Mouse (Mus musculus) hindbrain, embryonic 13.5 days (tissue): Measurements from ENCODE around the gene Frat2. TPM values are rescaled to one million over a fixed set of nuclear protein-coding genes. Genes with fewer than 3 reads are reported as not detected.
A peak's percentile ranks its signal among the peaks of the same experiment; 100 is the strongest.
"Not testable (repeated sequence)": the region's sequence is repeated elsewhere in the genome, so short reads cannot be mapped to it uniquely, and the experiment has no call there.

Source experiments
- ATAC-seq: fragments of 200-750 bp; cut with Nextera tagmentation; 2 replicates; pipeline ENCODE4 v1.8.0; 2017; ENCODE audit warnings: moderate TSS enrichment; ENCODE audit not compliant: low FRiP score
- H3K27ac ChIP-seq: fragments of 300-500 bp; sonication (generic); 2 replicates; pipeline ENCODE4 v1.5.1; 2015; ENCODE audit warnings: inconsistent platforms, mild to moderate bottlenecking, moderate library complexity
- H3K27me3 ChIP-seq: fragments of 300-500 bp; sonication (generic); 2 replicates; pipeline ENCODE4 v1.6.1; 2015; ENCODE audit warnings: mild to moderate bottlenecking, inconsistent platforms
- H3K36me3 ChIP-seq: fragments of 300-500 bp; sonication (generic); 2 replicates; pipeline ENCODE4 v1.6.1; 2015; ENCODE audit warnings: mild to moderate bottlenecking, inconsistent platforms
- H3K4me1 ChIP-seq: fragments of 300-500 bp; sonication (generic); replicated peaks from 2 replicates; pipeline ENCODE4 v1.6.1; 2015; ENCODE audit warnings: inconsistent platforms
- H3K4me2 ChIP-seq: fragments of 300-500 bp; sonication (generic); 2 replicates; pipeline ENCODE4 v1.6.1; 2015; ENCODE audit warnings: inconsistent platforms, mild to moderate bottlenecking, moderate library complexity
- H3K4me3 ChIP-seq: fragments of 300-500 bp; sonication (generic); 2 replicates; pipeline ENCODE4 v1.5.1; 2015; ENCODE audit warnings: mild to moderate bottlenecking, inconsistent platforms
- H3K9ac ChIP-seq: fragments of 300-500 bp; sonication (generic); 2 replicates; pipeline ENCODE4 v1.6.1; 2015; ENCODE audit warnings: mild to moderate bottlenecking, inconsistent platforms
- H3K9me3 ChIP-seq: fragments of 300-500 bp; sonication (generic); 2 replicates; pipeline ENCODE4 v1.6.1; 2016; ENCODE audit warnings: inconsistent platforms
- WGBS: fragments of 180-500 bp; shearing (Covaris S2); methylation state at CpG from one replicate; pipeline ENCODE4 v1.1.7; 2015; 5-methylcytosine and 5-hydroxymethylcytosine counted together
- polyA plus RNA-seq: library from polyadenylated mRNA; unstranded; fragments of >200 nt; fragmentation: Nextera tagmentation; extraction: Ambion mirVana; gene quantifications from 2 replicates; pipeline ENCODE4 v1.2.1, GENCODE M21; 2015

Frat2 gene
- 8.4 and 10.4 TPM in 2 replicates for polyA plus RNA-seq

DNA sequence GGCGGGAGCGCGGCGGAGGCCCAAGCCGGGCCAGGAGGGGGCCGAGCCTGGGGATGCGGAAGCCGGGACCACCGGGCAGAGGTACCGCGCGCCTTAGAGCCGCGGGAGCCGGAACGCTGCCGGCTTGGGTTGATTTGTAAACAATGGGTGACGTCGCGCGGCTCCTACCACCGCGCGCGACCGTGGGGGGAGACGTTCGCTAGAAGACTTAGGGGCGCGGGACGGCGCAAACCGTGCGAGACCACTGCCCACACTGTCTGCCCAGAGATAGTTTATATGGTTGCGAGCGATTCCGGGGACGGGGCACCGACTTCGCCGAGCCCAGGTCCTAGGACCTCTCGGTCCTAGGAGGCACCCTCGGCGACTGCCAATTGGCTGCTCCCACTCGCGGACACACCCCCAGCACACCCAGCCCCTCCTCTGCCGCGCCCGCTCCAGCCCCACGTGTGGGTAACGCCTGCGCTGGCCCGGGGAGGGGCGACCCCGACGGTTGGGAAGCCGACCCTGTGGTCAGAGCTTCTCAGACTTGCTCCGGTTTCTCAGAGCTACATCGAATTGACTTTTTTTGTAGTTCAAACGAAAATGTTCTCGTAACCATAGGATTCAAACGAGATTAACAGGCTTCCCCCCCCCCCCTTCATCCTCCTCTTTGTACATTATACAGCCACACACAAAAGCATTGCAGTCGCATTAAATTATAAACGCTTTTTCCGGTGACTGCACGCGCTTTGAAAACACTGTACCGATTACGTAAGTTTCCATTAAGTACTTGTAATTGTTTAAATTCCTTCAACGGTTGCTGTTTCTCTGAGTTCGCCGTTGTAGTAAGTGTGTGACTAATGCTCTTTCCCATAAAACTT, at the start of gene Frat2:
Gene Frat2 (minus strand): TSS at position 141 of the 860 bp plus-strand sequence.
- Histone ChIP-seq H3K36me3 (no peaks in the 10 kb centered on the region), H3K27me3 (no peaks in the 10 kb centered on the region), H3K4me1 (peaks cover 46% of the 10 kb centered on the region), H3K4me2 (peak within 1 kb of the TSS; percentile 94), H3K27ac (peak within 1 kb of the TSS; percentile 95), H3K9ac (peak within 1 kb of the TSS; percentile 90), H3K4me3 (peak within 1 kb of the TSS; percentile 88), H3K9me3 (no peaks in the 10 kb centered on the region)
- under 1% methylated on average over 72 of the region's 72 CpGs for WGBS
- peak; percentile 94 for ATAC-seq

- WGBS: 14% methylated on average over 18 of the region's 18 CpGs
- peak overlapping the region; percentile 78 for H3K9ac ChIP-seq
Observed at GRCm38 (mm10) chr19:41896319-41896711, 48.4 kb upstream of the Frat2 start.

DNA sequence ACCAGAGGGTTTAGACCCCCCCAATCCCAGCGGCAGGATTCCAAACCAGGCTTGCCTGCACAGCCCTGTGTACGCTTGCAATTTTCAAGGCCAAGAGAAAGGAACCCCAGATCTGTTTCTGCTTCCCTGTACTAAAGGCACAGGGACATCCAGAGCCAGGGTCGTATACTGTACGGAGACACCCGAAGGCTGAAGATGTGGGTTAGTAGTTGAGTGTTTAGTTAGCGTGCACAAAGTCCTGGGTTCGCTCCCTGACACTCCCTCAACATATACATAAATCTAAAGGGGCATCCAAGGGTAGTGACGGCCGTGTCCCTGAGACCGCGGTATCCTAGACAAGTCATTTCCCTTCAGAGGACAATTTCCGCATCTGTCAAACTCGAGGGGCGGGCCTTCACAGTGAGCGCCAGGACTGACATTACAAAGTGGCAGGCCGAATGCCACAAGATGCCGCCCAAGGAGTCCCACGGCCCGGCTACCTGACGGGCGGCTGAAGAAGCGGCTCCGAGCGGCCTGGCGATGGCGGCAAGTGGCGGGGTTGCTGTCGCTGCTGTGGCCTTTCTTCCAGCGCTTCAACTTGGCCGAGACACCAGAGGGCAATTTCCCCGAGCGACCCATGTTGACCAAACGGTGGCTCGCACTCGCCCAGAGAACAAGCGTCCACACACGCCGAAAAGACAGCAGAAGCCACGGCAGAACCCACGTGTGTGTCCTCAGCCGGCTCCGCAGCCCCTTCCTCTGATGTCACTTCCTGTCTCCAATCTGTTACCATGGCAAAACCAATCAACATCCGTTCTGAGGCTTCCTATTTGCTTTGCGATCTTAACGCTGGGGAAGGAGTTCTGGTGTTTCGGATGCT, 47.8 kb upstream of the Frat2 start, which contains the start of gene Rrp12:
Gene Rrp12 (minus strand): TSS at position 714 of the 859 bp plus-strand sequence.
- Histone ChIP-seq H3K27ac (0 out of 2 replicates have a peak within 1 kb of the TSS, but pooled peaks have one; percentile 30), H3K27me3 (no peaks in the 10 kb centered on the region), H3K4me3 (peak within 1 kb of the TSS; percentile 84), H3K4me1 (peaks cover 16% of the 10 kb centered on the region), H3K36me3 (peaks cover 10% of the 10 kb centered on the region), H3K9me3 (no peaks in the 10 kb centered on the region), H3K9ac (peak within 1 kb of the TSS; percentile 78), H3K4me2 (peak within 1 kb of the TSS; percentile 96)
- ATAC-seq: peak; percentile 97
- 1% methylated on average over 46 of the region's 46 CpGs for WGBS

More at GRCm38 (mm10) chr19:41896319-41896711, 48.4 kb upstream of the Frat2 start:
- H3K36me3 ChIP-seq: peaks cover 7% of the 10 kb centered on the region
- H3K4me2 ChIP-seq: peak overlapping the region; percentile 96
- no peak overlapping the region for H3K27ac ChIP-seq
- peak; percentile 58; the same call in 1 of the 2 replicates for ATAC-seq
- H3K4me1 ChIP-seq: peaks cover 16% of the 10 kb centered on the region
- H3K27me3 ChIP-seq: no peaks in the 10 kb centered on the region
- no peaks in the 10 kb centered on the region for H3K9me3 ChIP-seq
- H3K4me3 ChIP-seq: peak overlapping the region; percentile 84

GRCm38 (mm10) chr19:41894959-41895358, 47.0 kb upstream of the Frat2 start:
- H3K4me3 ChIP-seq: peak overlapping the region; percentile 84
- no peaks in the 10 kb centered on the region for H3K9me3 ChIP-seq
- peaks cover 16% of the 10 kb centered on the region for H3K36me3 ChIP-seq
- ATAC-seq: no peak
- H3K27me3 ChIP-seq: no peaks in the 10 kb centered on the region
- 53% methylated on average over 7 of the region's 7 CpGs for whole genome bisulfite sequencing
- no peak overlapping the region for H3K27ac ChIP-seq
- peak overlapping the region; percentile 96 for H3K4me2 ChIP-seq
- peaks cover 16% of the 10 kb centered on the region for H3K4me1 ChIP-seq
- peak overlapping the region; percentile 78 for H3K9ac ChIP-seq

- Histone ChIP-seq H3K9me3 (no peaks in the 10 kb centered on the region), H3K4me1 (no peaks in the 10 kb centered on the region), H3K4me3 (no peak overlapping the region), H3K9ac (no peak overlapping the region), H3K4me2 (no peak overlapping the region), H3K36me3 (peaks cover 83% of the 10 kb centered on the region), H3K27ac (no peak overlapping the region), H3K27me3 (no peaks in the 10 kb centered on the region)
- no peak for ATAC-seq
Observed at GRCm38 (mm10) chr19:41888191-41888590, 40.3 kb upstream of the Frat2 start.

DNA sequence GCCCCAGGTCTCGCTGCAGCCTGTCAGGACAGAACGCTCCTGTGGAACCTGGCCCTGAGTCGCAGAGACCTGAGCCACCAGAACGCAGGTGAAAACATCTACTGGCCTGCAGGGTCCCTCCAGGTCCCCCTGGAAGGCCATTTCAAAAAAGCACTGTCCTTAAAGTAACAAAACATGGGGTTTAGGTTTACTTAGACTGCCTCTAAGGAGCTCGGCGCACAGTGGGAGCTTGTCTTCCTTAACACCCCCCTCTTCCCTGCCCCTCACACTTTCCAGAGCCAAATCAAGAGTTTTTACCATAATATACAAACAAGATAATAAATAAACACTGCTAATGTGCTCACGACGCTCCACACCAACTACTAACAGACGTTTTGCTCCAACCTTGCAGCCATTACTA, 36.0 kb upstream of the Frat2 start:
- H3K27me3 ChIP-seq: no peaks in the 10 kb centered on the region
- no peak overlapping the region for H3K4me3 ChIP-seq
- 94% methylated on average over 9 of the region's 9 CpGs for WGBS
- no peak for ATAC-seq
- H3K9ac ChIP-seq: no peak overlapping the region
- H3K9me3 ChIP-seq: no peaks in the 10 kb centered on the region
- H3K4me1 ChIP-seq: no peaks in the 10 kb centered on the region
- H3K27ac ChIP-seq: no peak overlapping the region
- no peak overlapping the region for H3K4me2 ChIP-seq
- H3K36me3 ChIP-seq: peaks cover 90% of the 10 kb centered on the region

DNA sequence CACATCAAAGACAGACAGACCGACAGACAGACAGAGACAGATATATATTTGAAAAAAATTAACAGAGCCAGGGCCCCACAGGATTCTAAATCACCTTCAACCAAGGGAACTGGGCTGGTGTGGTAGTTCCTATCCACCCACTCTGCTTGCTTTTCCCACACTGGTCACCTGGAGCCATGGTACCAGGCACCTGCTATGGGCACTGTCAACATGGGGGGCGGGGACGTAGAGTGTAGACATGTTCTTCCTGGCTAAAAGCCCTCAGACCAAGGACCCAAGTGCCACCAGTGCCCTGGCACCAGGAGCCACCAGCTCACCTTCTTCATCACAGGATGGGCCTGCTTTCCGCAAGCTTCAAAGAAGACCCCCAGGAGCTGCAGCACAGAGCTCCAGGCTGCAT, 33.9 kb upstream of the Frat2 start:
- Histone ChIP-seq H3K4me1 (no peaks in the 10 kb centered on the region), H3K36me3 (peaks cover 88% of the 10 kb centered on the region)
- WGBS: over 99% methylated on average over 4 of the region's 4 CpGs

GRCm38 (mm10) chr19:41874356-41874755, 26.4 kb upstream of the Frat2 start:
- H3K27ac ChIP-seq: no peak overlapping the region
- WGBS: 94% methylated on average over 14 of the region's 14 CpGs
- peaks cover 90% of the 10 kb centered on the region for H3K36me3 ChIP-seq
- no peak overlapping the region for H3K9ac ChIP-seq
- H3K9me3 ChIP-seq: no peaks in the 10 kb centered on the region
- H3K4me2 ChIP-seq: no peak overlapping the region
- no peak overlapping the region for H3K4me3 ChIP-seq
- no peaks in the 10 kb centered on the region for H3K27me3 ChIP-seq
- no peak for ATAC-seq
- H3K4me1 ChIP-seq: no peaks in the 10 kb centered on the region

More for the DNA sequence above, 33.9 kb upstream of the Frat2 start:
- no peaks in the 10 kb centered on the region for H3K9me3 ChIP-seq
- H3K4me3 ChIP-seq: no peak overlapping the region
- no peak overlapping the region for H3K4me2 ChIP-seq
- no peaks in the 10 kb centered on the region for H3K27me3 ChIP-seq
- no peak overlapping the region for H3K9ac ChIP-seq
- H3K27ac ChIP-seq: no peak overlapping the region
- no peak for ATAC-seq

- no peaks in the 10 kb centered on the region for H3K27me3 ChIP-seq
- no peak overlapping the region for H3K4me2 ChIP-seq
- no peak overlapping the region for H3K9ac ChIP-seq
- no peak for ATAC-seq
- H3K4me1 ChIP-seq: no peaks in the 10 kb centered on the region
- no peak overlapping the region for H3K4me3 ChIP-seq
- H3K9me3 ChIP-seq: no peaks in the 10 kb centered on the region
- no peak overlapping the region for H3K27ac ChIP-seq
- WGBS: 97% methylated on average over 2 of the region's 2 CpGs
- peaks cover 94% of the 10 kb centered on the region for H3K36me3 ChIP-seq
Observed at GRCm38 (mm10) chr19:41872285-41872684, 24.4 kb upstream of the Frat2 start.

DNA sequence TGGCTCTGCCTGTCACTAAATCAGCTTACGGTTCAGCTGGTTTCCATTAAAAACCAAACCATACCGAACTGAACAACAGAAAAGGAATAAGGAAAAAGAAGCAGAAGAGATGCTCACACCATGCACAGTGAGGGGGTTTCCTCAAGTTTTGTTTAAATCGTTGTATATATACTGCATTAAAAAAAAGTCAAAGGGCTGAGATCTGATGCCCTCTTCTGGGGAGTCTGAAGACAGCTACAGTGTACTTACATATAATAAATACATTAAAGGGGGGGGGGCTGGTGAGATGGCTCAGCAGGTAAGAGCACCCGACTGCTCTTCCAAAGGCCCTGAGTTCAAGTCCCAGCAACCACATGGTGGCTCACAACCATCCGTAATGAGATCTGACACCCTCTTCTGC, 22.0 kb upstream of the Frat2 start:
- H3K27ac ChIP-seq, H3K9me3 ChIP-seq, ATAC-seq, H3K4me3 ChIP-seq, H3K9ac ChIP-seq, H3K27me3 ChIP-seq, H3K4me2 ChIP-seq, H3K4me1 ChIP-seq: not testable (repeated sequence)
- peaks cover 97% of the 10 kb centered on the region for H3K36me3 ChIP-seq
- 88% methylated on average over 5 of the region's 5 CpGs for WGBS

GRCm38 (mm10) chr19:41869296-41869695, 21.4 kb upstream of the Frat2 start:
- no peak for ATAC-seq
- Histone ChIP-seq H3K36me3 (peaks cover 92% of the 10 kb centered on the region), H3K9ac (no peak overlapping the region), H3K4me3 (no peak overlapping the region), H3K4me2 (no peak overlapping the region), H3K9me3 (no peaks in the 10 kb centered on the region), H3K27me3 (no peaks in the 10 kb centered on the region), H3K27ac (no peak overlapping the region), H3K4me1 (no peaks in the 10 kb centered on the region)
- 96% methylated on average over 5 of the region's 5 CpGs for WGBS

DNA sequence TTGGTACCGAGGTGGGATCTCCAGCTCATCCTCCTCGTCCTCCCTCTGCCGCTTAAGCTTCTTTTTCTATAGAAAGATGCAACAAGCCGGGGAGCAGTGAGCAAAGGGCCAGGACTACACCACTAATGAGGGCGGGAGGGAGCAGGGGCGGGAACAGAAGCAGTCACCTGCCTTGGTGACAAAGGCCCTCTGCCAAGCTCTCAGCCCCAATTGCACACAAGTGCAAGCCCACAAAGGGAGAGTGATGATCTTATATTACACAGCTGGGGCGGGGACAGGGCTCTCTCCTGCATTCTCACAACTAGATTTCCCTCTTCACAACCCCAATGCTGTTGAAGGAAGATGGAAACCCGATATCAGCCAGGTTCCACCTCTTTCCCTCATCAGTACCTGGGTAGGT, 18.8 kb upstream of the Frat2 start:
- Histone ChIP-seq H3K4me2 (no peak overlapping the region), H3K9me3 (no peaks in the 10 kb centered on the region), H3K4me3 (no peak overlapping the region), H3K4me1 (no peaks in the 10 kb centered on the region), H3K27ac (no peak overlapping the region), H3K36me3 (peaks cover 92% of the 10 kb centered on the region), H3K27me3 (no peaks in the 10 kb centered on the region), H3K9ac (no peak overlapping the region)
- 91% methylated on average over 8 of the region's 8 CpGs for WGBS
- ATAC-seq: no peak
